Mouse (Mus musculus) midbrain, embryonic 12.5 days (tissue): ENCODE results near the gene Nosip. TPM values are rescaled to one million over a fixed set of nuclear protein-coding genes. Genes with fewer than 3 reads are reported as not detected.

Experiments used
- ATAC-seq: fragments of 200-750 bp; cut with Nextera tagmentation; 2 replicates; pipeline ENCODE4 v1.8.0; 2017; ENCODE audit warnings: low read depth, moderate TSS enrichment, moderate library complexity; ENCODE audit not compliant: low FRiP score
- H3K27ac ChIP-seq: fragments of 300-500 bp; sonication (generic); replicated peaks from 2 replicates; pipeline ENCODE4 v1.5.1; 2016; ENCODE audit warnings: mild to moderate bottlenecking
- H3K27me3 ChIP-seq: fragments of 300-500 bp; sonication (generic); 2 replicates; pipeline ENCODE4 v1.6.1; 2016; ENCODE audit warnings: mild to moderate bottlenecking
- H3K36me3 ChIP-seq: fragments of 300-500 bp; sonication (generic); 2 replicates; pipeline ENCODE4 v1.6.1; 2016
- H3K4me1 ChIP-seq: fragments of 300-500 bp; sonication (generic); 2 replicates; pipeline ENCODE4 v1.6.1; 2016
- H3K4me2 ChIP-seq: fragments of 300-500 bp; sonication (generic); replicated peaks from 2 replicates; pipeline ENCODE4 v1.6.1; 2016; ENCODE audit warnings: mild to moderate bottlenecking, moderate library complexity
- H3K4me3 ChIP-seq: fragments of 300-500 bp; sonication (generic); 2 replicates; pipeline ENCODE4 v1.5.1; 2016; ENCODE audit warnings: mild to moderate bottlenecking
- H3K9ac ChIP-seq: fragments of 300-500 bp; sonication (generic); replicated peaks from 2 replicates; pipeline ENCODE4 v1.6.1; 2016; ENCODE audit warnings: mild to moderate bottlenecking, moderate library complexity
- H3K9me3 ChIP-seq: fragments of 300-500 bp; sonication (generic); 2 replicates; pipeline ENCODE4 v1.6.1; 2016; ENCODE audit warnings: mild to moderate bottlenecking
- WGBS: fragments of 180-500 bp; shearing (Covaris S2); methylation state at CpG from one replicate; pipeline ENCODE4 v1.1.7; 2016; 5-methylcytosine and 5-hydroxymethylcytosine counted together
- polyA plus RNA-seq: library from polyadenylated mRNA; unstranded; fragments of >200 nt; fragmentation: Nextera tagmentation; extraction: Ambion mirVana; gene quantifications from 2 replicates; pipeline ENCODE4 v1.2.1, GENCODE M21; 2016

Nosip gene
- polyA plus RNA-seq, 1 experiment from 2014 or later: 54.6 TPM

- Histone ChIP-seq H3K4me2 (no peak overlapping the region), H3K4me1 (peaks cover 8% of the 10 kb centered on the region; the same call in 1 of the 2 replicates), H3K9me3 (no peaks in the 10 kb centered on the region), H3K27me3 (peaks cover 10% of the 10 kb centered on the region; the same call in 1 of the 2 replicates), H3K27ac (no peak overlapping the region), H3K4me3 (no peak overlapping the region), H3K9ac (no peak overlapping the region), H3K36me3 (peaks cover 31% of the 10 kb centered on the region)
- WGBS: 89% methylated on average over 15 of the region's 15 CpGs
- no peak for ATAC-seq
These were observed 37.7 kb upstream of the Nosip start for GRCm38 (mm10) chr7:45024281-45025248.

- Histone ChIP-seq H3K27me3 (no peaks in the 10 kb centered on the region), H3K4me3 (no peak overlapping the region), H3K9ac (no peak overlapping the region), H3K4me1 (peaks cover 8% of the 10 kb centered on the region; the same call in 1 of the 2 replicates), H3K9me3 (no peaks in the 10 kb centered on the region), H3K4me2 (no peak overlapping the region), H3K27ac (peak overlapping the region; percentile 22; the same call in 1 of the 2 replicates), H3K36me3 (peaks cover 42% of the 10 kb centered on the region)
- no peak for ATAC-seq
- 83% methylated on average over 8 of the region's 8 CpGs for WGBS
These were observed 36.5 kb upstream of the Nosip start for GRCm38 (mm10) chr7:45025601-45026220.

GRCm38 (mm10) chr7:45026256-45026655 is 36.0 kb upstream of the Nosip start:
- Histone ChIP-seq H3K27me3 (no peaks in the 10 kb centered on the region), H3K4me3 (no peak overlapping the region), H3K4me1 (peaks cover 8% of the 10 kb centered on the region; the same call in 1 of the 2 replicates), H3K36me3 (peaks cover 48% of the 10 kb centered on the region), H3K4me2 (no peak overlapping the region), H3K9ac (no peak overlapping the region), H3K9me3 (no peaks in the 10 kb centered on the region), H3K27ac (peak overlapping the region; percentile 42)
- no peak; the same call in 1 of the 2 replicates for ATAC-seq
- 38% methylated on average over 2 of the region's 2 CpGs for WGBS

- Histone ChIP-seq H3K4me1 (peaks cover 8% of the 10 kb centered on the region; the same call in 1 of the 2 replicates), H3K9me3 (no peaks in the 10 kb centered on the region), H3K4me2 (no peak overlapping the region), H3K9ac (no peak overlapping the region), H3K36me3 (peaks cover 63% of the 10 kb centered on the region), H3K27me3 (no peaks in the 10 kb centered on the region), H3K4me3 (no peak overlapping the region), H3K27ac (no peak overlapping the region)
- no peak for ATAC-seq
- WGBS: 90% methylated on average over 9 of the region's 9 CpGs
These were observed 34.5 kb upstream of the Nosip start for GRCm38 (mm10) chr7:45027761-45028160.

- peaks cover 8% of the 10 kb centered on the region; the same call in 1 of the 2 replicates for H3K4me1 ChIP-seq
- H3K9me3 ChIP-seq: no peaks in the 10 kb centered on the region
- 93% methylated on average over 11 of the region's 11 CpGs for WGBS
- peaks cover 68% of the 10 kb centered on the region for H3K36me3 ChIP-seq
- no peaks in the 10 kb centered on the region for H3K27me3 ChIP-seq
- ATAC-seq: no peak
- no peak overlapping the region for H3K27ac ChIP-seq
- no peak overlapping the region for H3K9ac ChIP-seq
- no peak overlapping the region for H3K4me3 ChIP-seq
- no peak overlapping the region for H3K4me2 ChIP-seq
These were observed 33.9 kb upstream of the Nosip start for GRCm38 (mm10) chr7:45028351-45028750.

- Histone ChIP-seq H3K27me3 (no peaks in the 10 kb centered on the region), H3K4me2 (no peak overlapping the region), H3K4me1 (peaks cover 8% of the 10 kb centered on the region; the same call in 1 of the 2 replicates), H3K9me3 (no peaks in the 10 kb centered on the region), H3K27ac (no peak overlapping the region), H3K36me3 (peaks cover 84% of the 10 kb centered on the region), H3K9ac (no peak overlapping the region), H3K4me3 (no peak overlapping the region)
- no peak for ATAC-seq
- WGBS: 93% methylated on average over 6 of the region's 6 CpGs
These were observed 32.2 kb upstream of the Nosip start for GRCm38 (mm10) chr7:45029995-45030394.

GRCm38 (mm10) chr7:45030857-45031256 is 31.4 kb upstream of the Nosip start:
- H3K9ac ChIP-seq: no peak overlapping the region
- ATAC-seq: no peak
- no peak overlapping the region for H3K4me3 ChIP-seq
- no peaks in the 10 kb centered on the region for H3K9me3 ChIP-seq
- no peak overlapping the region for H3K4me2 ChIP-seq
- H3K4me1 ChIP-seq: peaks cover 8% of the 10 kb centered on the region; the same call in 1 of the 2 replicates
- WGBS: 97% methylated on average over 8 of the region's 8 CpGs
- no peaks in the 10 kb centered on the region for H3K27me3 ChIP-seq
- H3K27ac ChIP-seq: no peak overlapping the region
- H3K36me3 ChIP-seq: peaks cover 93% of the 10 kb centered on the region

- 97% methylated on average over 19 of the region's 19 CpGs for WGBS
- Histone ChIP-seq H3K4me3 (no peak overlapping the region), H3K4me1 (no peaks in the 10 kb centered on the region), H3K9me3 (no peaks in the 10 kb centered on the region), H3K27ac (no peak overlapping the region), H3K36me3 (peaks cover 97% of the 10 kb centered on the region), H3K4me2 (no peak overlapping the region), H3K9ac (no peak overlapping the region), H3K27me3 (no peaks in the 10 kb centered on the region)
- no peak for ATAC-seq
These were observed 28.4 kb upstream of the Nosip start for GRCm38 (mm10) chr7:45033722-45034359.

- 95% methylated on average over 3 of the region's 3 CpGs for WGBS
- H3K4me2 ChIP-seq: no peak overlapping the region
- H3K36me3 ChIP-seq: peaks cover 97% of the 10 kb centered on the region
- no peak for ATAC-seq
- no peak overlapping the region for H3K9ac ChIP-seq
- H3K9me3 ChIP-seq: no peaks in the 10 kb centered on the region
- H3K27ac ChIP-seq: no peak overlapping the region
- H3K4me1 ChIP-seq: no peaks in the 10 kb centered on the region
- no peaks in the 10 kb centered on the region for H3K27me3 ChIP-seq
- no peak overlapping the region for H3K4me3 ChIP-seq
These were observed 26.6 kb upstream of the Nosip start for GRCm38 (mm10) chr7:45035631-45036030.

GRCm38 (mm10) chr7:45036702-45037101 is 25.5 kb upstream of the Nosip start:
- Histone ChIP-seq H3K9ac (no peak overlapping the region), H3K4me1 (no peaks in the 10 kb centered on the region), H3K36me3 (peaks cover 97% of the 10 kb centered on the region), H3K9me3 (no peaks in the 10 kb centered on the region), H3K27ac (no peak overlapping the region), H3K4me2 (no peak overlapping the region), H3K27me3 (no peaks in the 10 kb centered on the region), H3K4me3 (no peak overlapping the region)
- 89% methylated on average over 11 of the region's 11 CpGs for WGBS
- no peak for ATAC-seq

GRCm38 (mm10) chr7:45037720-45038361 is 24.4 kb upstream of the Nosip start:
- no peaks in the 10 kb centered on the region for H3K27me3 ChIP-seq
- 68% methylated on average over 7 of the region's 7 CpGs for WGBS
- H3K36me3 ChIP-seq: peaks cover 98% of the 10 kb centered on the region
- H3K9me3 ChIP-seq: no peaks in the 10 kb centered on the region
- no peak overlapping the region for H3K27ac ChIP-seq
- H3K4me2 ChIP-seq: no peak overlapping the region
- no peaks in the 10 kb centered on the region for H3K4me1 ChIP-seq
- H3K9ac ChIP-seq: no peak overlapping the region
- ATAC-seq: no peak
- no peak overlapping the region for H3K4me3 ChIP-seq
